Mouse (Mus musculus) CH12.LX (cell line): Measurements from ENCODE around the gene Fat1. TPM values are rescaled to one million over a fixed set of nuclear protein-coding genes. Genes with fewer than 3 reads are reported as not detected.

ENCODE experiments used
- DNase-seq: peaks from one replicate; pipeline ENCODE4 v3.0.0-alpha.2; 2013; ENCODE audit errors: extremely low read depth
- H3K27ac ChIP-seq: 2 replicates; pipeline ENCODE4 v1.5.1; 2012; ENCODE audit warnings: low read depth, mild to moderate bottlenecking, control low read depth, moderate library complexity; ENCODE audit not compliant: insufficient read depth
- H3K27me3 ChIP-seq: replicated peaks from 2 replicates; pipeline ENCODE3; 2012; ENCODE audit warnings: inconsistent platforms
- H3K36me3 ChIP-seq, 2 experiments: replicated peaks in 1 of 2; 2 replicates each; pipeline versions ENCODE3 to v1.6.1; 2012; ENCODE audit warnings: inconsistent platforms in 1 of 2, low read length in 1 of 2, mild to moderate bottlenecking in 1 of 2, mixed read lengths in 1 of 2, moderate library complexity in 1 of 2; ENCODE audit not compliant: control insufficient read depth in 1 of 2, insufficient read depth in 1 of 2
- H3K4me1 ChIP-seq, 2 experiments: 2 replicates each; pipeline ENCODE4 v1.6.1; 2012; ENCODE audit warnings: inconsistent platforms in 1 of 2, moderate library complexity in 1 of 2; ENCODE audit not compliant: insufficient read depth in 2 of 2, control insufficient read depth in 1 of 2
- H3K4me2 ChIP-seq: 2 replicates; pipeline ENCODE4 v1.6.1; 2012; ENCODE audit warnings: low read depth, mild to moderate bottlenecking, control low read depth; ENCODE audit not compliant: poor library complexity, insufficient read depth, severe bottlenecking
- H3K4me3 ChIP-seq, 3 experiments: fragments of 150-350 bp in 1 of 3; sonication (generic) in 1 of 3; replicated peaks in 1 of 3; 2 replicates each; pipeline versions ENCODE3 to v1.5.1; 2011 to 2012; ENCODE audit warnings: low read depth in 2 of 3, low read length in 2 of 3, mild to moderate bottlenecking in 2 of 3, moderate library complexity in 2 of 3, control low read depth in 1 of 3, improper control_type of control experiment in 1 of 3, inconsistent platforms in 1 of 3, mixed read lengths in 1 of 3; ENCODE audit not compliant: poor library complexity in 1 of 3
- H3K79me2 ChIP-seq: replicated peaks from 2 replicates; pipeline ENCODE4 v1.6.1; 2012; ENCODE audit warnings: mild to moderate bottlenecking, moderate library complexity; ENCODE audit not compliant: control insufficient read depth, poor library complexity, insufficient read depth, severe bottlenecking; ENCODE audit errors: extremely low read depth
- H3K9ac ChIP-seq: 2 replicates; pipeline ENCODE4 v1.6.1; 2012; ENCODE audit warnings: low read depth, mild to moderate bottlenecking, control low read depth, moderate library complexity; ENCODE audit not compliant: insufficient read depth
- H3K9me3 ChIP-seq: replicated peaks from 2 replicates; pipeline ENCODE3; 2012; ENCODE audit warnings: low read length, inconsistent platforms, mixed read lengths
- CHD1 ChIP-seq: IDR thresholded peaks from 2 replicates; pipeline ENCODE4 v1.6.1; 2012; ENCODE audit warnings: low read depth, low read length, improper control_type of control experiment, inconsistent platforms
- ELF1 ChIP-seq: IDR thresholded peaks from 2 replicates; pipeline ENCODE4 v1.6.1; 2014; ENCODE audit warnings: low read depth, mild to moderate bottlenecking, inconsistent platforms, low read length, improper control_type of control experiment
- EP300 ChIP-seq: IDR thresholded peaks from 2 replicates; pipeline ENCODE4 v1.6.1; 2011; ENCODE audit warnings: low read length, improper control_type of control experiment
- ETS1 ChIP-seq: conservative IDR thresholded peaks from 2 replicates; pipeline ENCODE4 v1.6.1; 2012; ENCODE audit warnings: low read depth, mild to moderate bottlenecking, inconsistent platforms, low read length, improper control_type of control experiment, moderate library complexity
- GABPA ChIP-seq: IDR thresholded peaks from 2 replicates; pipeline ENCODE4 v1.6.1; 2012; ENCODE audit warnings: low read depth, low read length, improper control_type of control experiment, inconsistent platforms; ENCODE audit not compliant: insufficient replicate concordance
- HCFC1 ChIP-seq: IDR thresholded peaks from 2 replicates; pipeline ENCODE4 v1.6.1; 2012; ENCODE audit warnings: low read depth, mild to moderate bottlenecking, inconsistent platforms, low read length, improper control_type of control experiment
- IRF4 ChIP-seq: IDR thresholded peaks from 2 replicates; pipeline ENCODE4 v1.6.1; 2014; ENCODE audit warnings: low read depth, mild to moderate bottlenecking, inconsistent platforms, low read length, improper control_type of control experiment
- JUND ChIP-seq: conservative IDR thresholded peaks from 2 replicates; pipeline ENCODE4 v1.6.1; 2011; ENCODE audit warnings: low read depth, low read length, improper control_type of control experiment
- KAT2A ChIP-seq: IDR thresholded peaks from 2 replicates; pipeline ENCODE4 v1.6.1; 2012; ENCODE audit warnings: low read length, improper control_type of control experiment, inconsistent platforms; ENCODE audit not compliant: insufficient replicate concordance
- MAFK ChIP-seq: IDR thresholded peaks from 2 replicates; pipeline ENCODE4 v1.6.1; 2011; ENCODE audit warnings: low read length, improper control_type of control experiment; ENCODE audit not compliant: insufficient replicate concordance
- MAX ChIP-seq: IDR thresholded peaks from 2 replicates; pipeline ENCODE4 v1.6.1; 2011; ENCODE audit warnings: low read length, improper control_type of control experiment
- MAZ ChIP-seq: IDR thresholded peaks from 2 replicates; pipeline ENCODE4 v1.6.1; 2012; ENCODE audit warnings: low read depth, mild to moderate bottlenecking, inconsistent platforms, low read length, improper control_type of control experiment, moderate library complexity
- MEF2A ChIP-seq: IDR thresholded peaks from 2 replicates; pipeline ENCODE4 v1.6.1; 2014; ENCODE audit warnings: low read depth, mild to moderate bottlenecking, inconsistent platforms, low read length, improper control_type of control experiment, borderline replicate concordance
- MXI1 ChIP-seq: IDR thresholded peaks from 2 replicates; pipeline ENCODE4 v1.6.1; 2011; ENCODE audit warnings: mild to moderate bottlenecking, low read depth, low read length, improper control_type of control experiment
- NELFE ChIP-seq: IDR thresholded peaks from 2 replicates; pipeline ENCODE4 v1.6.1; 2011; ENCODE audit warnings: low read depth, low read length, improper control_type of control experiment
- PAX5 ChIP-seq: IDR thresholded peaks from 2 replicates; pipeline ENCODE4 v1.6.1; 2012; ENCODE audit warnings: low read length, inconsistent platforms, mixed read lengths
- POLR2A ChIP-seq: IDR thresholded peaks from 2 replicates; pipeline ENCODE4 v1.6.1; 2011; ENCODE audit warnings: low read depth, mild to moderate bottlenecking, improper control_type of control experiment, low read length
- RCOR1 ChIP-seq: conservative IDR thresholded peaks from 2 replicates; pipeline ENCODE4 v1.6.1; 2012; ENCODE audit warnings: low read depth, mild to moderate bottlenecking, inconsistent platforms, low read length, improper control_type of control experiment
- SIN3A ChIP-seq: IDR thresholded peaks from 2 replicates; pipeline ENCODE4 v1.6.1; 2012; ENCODE audit warnings: low read length, improper control_type of control experiment, inconsistent platforms
- TBP ChIP-seq: conservative IDR thresholded peaks from 2 replicates; pipeline ENCODE4 v1.6.1; 2011; ENCODE audit warnings: low read depth, low read length, improper control_type of control experiment
- USF1 ChIP-seq: IDR thresholded peaks from 2 replicates; pipeline ENCODE4 v1.6.1; 2014; ENCODE audit warnings: low read depth, mild to moderate bottlenecking, inconsistent platforms, low read length, improper control_type of control experiment
- ZMIZ1 ChIP-seq: IDR thresholded peaks from 2 replicates; pipeline ENCODE4 v1.6.1; 2012; ENCODE audit warnings: low read depth, mild to moderate bottlenecking, inconsistent platforms, low read length, improper control_type of control experiment
- dilution Hi-C: fragments of 300-500 bp; cut with MboI; formaldehyde crosslinking; loops from 2 replicates; pipeline ENCODE4 v1.14.3; 2020; ENCODE audit warnings: low sequenced_read_pairs; ENCODE audit not compliant: extremely low pct_unique_long_range_greater_than_20kb, extremely low pct_ligation_motif_present
- in situ Hi-C: fragments of 300-500 bp; cut with MboI; formaldehyde crosslinking; loops from 3 replicates; pipeline ENCODE4 v1.14.3; 2019; ENCODE audit warnings: low sequenced_read_pairs, low pct_ligation_motif_present, low pct_unique_long_range_greater_than_20kb, mixed read lengths
- polyA plus RNA-seq: library from polyadenylated mRNA; unstranded; fragments of >175 nt; gene quantifications from 2 replicates; pipeline ENCODE4 v1.2.1, GENCODE M21; 2012; ENCODE audit warnings: low read depth; ENCODE audit not compliant: insufficient read length
- total RNA-seq, 2 experiments: library from RNA; depleted of rRNA; stranded (reverse); fragments of 300-350 nt in 1 of 2; fragments of >200 nt in 1 of 2; gene quantifications; 2 replicates each; pipeline ENCODE4 v1.2.3; 2012 to 2014

Gene Fat1
- total and polyA plus RNA-seq, 3 experiments: under 0.01 TPM; not detected in 2

GRCm38 (mm10) chr8:44985326-44986288 lies 50.4 kb downstream of the Fat1 start:
- no peaks in the 10 kb centered on the region for H3K79me2 ChIP-seq
- no peak for TF ChIP-seq MAFK
- no peak for TF ChIP-seq GABPA
- no peak for TF ChIP-seq ETS1
- TF ChIP-seq HCFC1: no peak
- TF ChIP-seq USF1: no peak
- TF ChIP-seq SIN3A: no peak
- no peak for TF ChIP-seq ELF1
- no peak for TF ChIP-seq POLR2A
- TF ChIP-seq JUND: no peak
- in situ Hi-C loops (no loop called here), dilution Hi-C loops (no loop called here)
- no peak overlapping the region for H3K9ac ChIP-seq
- no peak overlapping the region for H3K27ac ChIP-seq
- H3K9me3 ChIP-seq: peaks cover 58% of the 10 kb centered on the region
- no peaks in the 10 kb centered on the region for H3K4me1 ChIP-seq
- H3K27me3 ChIP-seq: no peaks in the 10 kb centered on the region
- DNase-seq: no peak
- H3K4me3 ChIP-seq: no peak overlapping the region
- no peaks in the 10 kb centered on the region for H3K36me3 ChIP-seq
- no peak overlapping the region for H3K4me2 ChIP-seq

GRCm38 (mm10) chr8:44991700-44992487 lies 56.6 kb downstream of the Fat1 start:
- no peak overlapping the region for H3K4me3 ChIP-seq
- no peaks in the 10 kb centered on the region for H3K27me3 ChIP-seq
- H3K4me1 ChIP-seq: no peaks in the 10 kb centered on the region
- no peaks in the 10 kb centered on the region for H3K36me3 ChIP-seq
- TF ChIP-seq NELFE (no peak), PAX5 (no peak), HCFC1 (no peak), EP300 (no peak), ZMIZ1 (no peak), IRF4 (no peak), MAZ (no peak), MEF2A (no peak), RCOR1 (no peak), KAT2A (no peak), MAFK (no peak), MXI1 (no peak), TBP (no peak), CHD1 (no peak), MAX (no peak)
- no peak overlapping the region for H3K9ac ChIP-seq
- no peaks in the 10 kb centered on the region for H3K79me2 ChIP-seq
- dilution Hi-C loops (no loop called here), in situ Hi-C loops (no loop called here)
- H3K27ac ChIP-seq: no peak overlapping the region
- peaks cover 65% of the 10 kb centered on the region for H3K9me3 ChIP-seq
- DNase-seq: no peak
- H3K4me2 ChIP-seq: no peak overlapping the region
